Mouse (Mus musculus) ovary, postnatal 36 days (tissue): ENCODE data around the gene Lipn.

ENCODE experiments used
- DNase-seq: peaks from one replicate; pipeline ENCODE4 v3.0.0; 2022; ENCODE audit warnings: low spot score, mixed read lengths

Gene Lipn

DNA sequence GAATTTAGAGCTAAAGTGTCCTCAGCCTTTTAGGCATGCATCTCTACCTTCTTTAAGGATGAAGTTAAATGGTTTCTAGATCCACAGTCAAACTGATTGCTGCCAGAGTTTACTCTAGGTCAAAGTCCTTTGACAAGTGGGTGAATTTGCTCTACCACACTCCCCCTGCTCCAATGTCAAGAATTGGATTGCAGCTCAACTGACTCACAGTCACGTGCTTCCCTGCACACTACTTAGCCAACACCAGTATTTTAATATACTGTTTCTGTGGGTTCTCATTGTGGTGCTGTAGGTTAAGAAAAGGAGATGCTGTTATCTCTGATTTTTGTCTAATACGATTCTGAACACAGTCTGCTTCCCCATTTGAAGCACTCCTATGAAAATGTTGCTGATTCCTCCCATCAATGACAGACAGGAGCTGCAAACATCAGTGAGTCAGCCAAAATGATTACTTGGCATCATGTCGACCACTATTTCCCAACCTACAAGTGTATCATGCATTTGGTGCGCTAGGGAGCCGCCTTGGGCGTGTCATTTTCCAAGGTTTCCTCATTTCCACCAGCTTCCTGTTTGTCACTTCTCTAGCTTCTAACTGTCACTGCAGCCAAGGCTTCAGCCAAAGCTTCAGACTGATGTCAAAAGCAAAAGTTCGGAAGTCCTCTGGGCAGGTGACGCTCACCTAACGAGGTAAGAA, at the start of gene Lipn:
Gene Lipn, plus strand, starts transcription at position 580 of the 694 bp plus-strand sequence.
- no peak for DNase-seq

DNA sequence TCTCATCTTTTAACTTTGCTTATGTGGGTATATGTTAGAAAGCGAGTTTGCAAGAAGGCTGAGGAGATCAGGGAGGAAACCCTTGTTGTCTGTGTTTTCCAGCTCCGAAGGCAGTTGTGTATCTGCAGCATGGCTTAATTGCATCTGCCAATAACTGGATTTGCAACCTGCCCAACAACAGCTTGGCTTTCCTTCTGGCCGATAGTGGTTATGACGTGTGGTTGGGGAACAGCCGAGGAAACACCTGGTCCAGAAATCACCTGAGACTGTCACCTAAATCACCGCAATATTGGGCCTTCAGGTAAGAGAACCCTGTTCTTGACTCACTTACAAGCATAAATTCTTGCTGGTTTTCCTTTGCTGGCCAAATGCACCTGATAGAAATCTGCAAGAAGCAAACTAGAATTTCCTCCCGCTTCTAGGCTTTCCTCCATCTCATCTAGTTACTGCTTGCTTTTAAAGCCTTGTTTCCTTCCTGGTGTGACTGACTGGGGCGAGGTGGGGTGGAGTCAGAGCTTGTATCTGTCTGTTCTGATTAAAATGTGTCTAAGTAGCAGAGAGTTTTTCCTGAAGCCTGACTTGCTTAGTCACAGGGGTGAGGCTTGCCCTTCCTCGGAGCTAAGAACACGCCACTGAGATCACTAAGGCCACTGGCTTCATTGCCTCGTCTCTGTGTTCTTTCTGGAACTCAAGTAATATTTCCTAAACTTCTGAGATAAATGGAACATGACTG, 45.6 kb upstream of the Lipn start:
- DNase-seq: no peak

DNA sequence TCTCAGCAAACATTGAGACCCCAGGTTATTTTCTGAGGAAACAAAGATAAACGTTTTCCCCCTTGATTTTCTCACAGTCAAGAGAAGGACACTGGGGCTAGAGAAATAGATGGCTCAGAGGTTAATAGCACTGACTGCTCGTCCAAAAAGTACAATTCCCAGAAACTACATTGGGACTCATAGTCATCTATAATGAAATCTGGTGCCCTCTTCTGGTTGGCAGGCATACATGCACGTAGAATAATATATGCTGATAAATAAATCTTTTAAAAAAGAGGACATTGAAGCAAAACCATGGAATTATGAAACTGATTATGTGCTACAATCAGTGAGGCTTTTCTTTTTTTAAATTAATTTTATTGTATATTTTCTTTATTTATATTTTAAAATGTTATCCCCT, 44.4 kb upstream of the Lipn start:
- DNase-seq: no peak

DNA sequence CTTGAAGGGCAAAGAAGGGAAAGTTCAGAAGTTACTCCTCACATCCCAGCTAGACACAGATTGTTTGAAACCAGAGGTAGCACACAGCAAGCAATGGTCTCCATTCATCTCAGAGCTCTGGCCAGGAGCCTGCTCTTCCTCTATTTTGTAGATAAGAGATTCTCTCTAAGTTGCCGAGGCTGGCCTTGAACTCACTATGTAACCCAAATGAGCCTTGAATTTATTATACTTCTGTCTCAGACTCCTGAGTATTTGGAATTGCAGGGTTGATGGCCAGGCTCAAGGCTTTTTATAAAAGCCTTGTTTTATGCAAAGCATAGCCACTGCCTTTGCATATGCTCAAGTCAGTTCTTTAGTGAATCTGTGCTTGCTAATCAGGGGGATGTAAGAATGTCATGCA, 27.4 kb upstream of the Lipn start:
- DNase-seq: no peak

DNA sequence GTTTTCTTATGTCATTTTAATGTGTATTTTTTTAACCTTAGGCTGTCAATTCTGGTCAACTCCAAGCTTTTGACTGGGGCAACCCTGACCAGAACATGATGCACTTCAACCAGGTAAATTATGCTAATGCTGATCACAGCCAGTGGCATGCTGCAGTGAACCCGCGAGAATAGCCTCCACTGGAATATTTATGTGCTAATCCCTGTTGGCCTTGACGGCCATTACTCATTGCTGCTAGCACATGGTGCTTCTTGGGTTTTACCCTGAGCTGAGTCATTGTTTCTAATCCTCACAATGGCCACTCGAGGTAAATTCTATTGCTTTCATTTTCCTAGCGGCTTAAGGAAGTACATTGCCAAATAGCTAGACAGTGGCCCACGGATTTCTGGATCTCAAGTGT, 24.1 kb upstream of the Lipn start:
- DNase-seq: no peak

DNA sequence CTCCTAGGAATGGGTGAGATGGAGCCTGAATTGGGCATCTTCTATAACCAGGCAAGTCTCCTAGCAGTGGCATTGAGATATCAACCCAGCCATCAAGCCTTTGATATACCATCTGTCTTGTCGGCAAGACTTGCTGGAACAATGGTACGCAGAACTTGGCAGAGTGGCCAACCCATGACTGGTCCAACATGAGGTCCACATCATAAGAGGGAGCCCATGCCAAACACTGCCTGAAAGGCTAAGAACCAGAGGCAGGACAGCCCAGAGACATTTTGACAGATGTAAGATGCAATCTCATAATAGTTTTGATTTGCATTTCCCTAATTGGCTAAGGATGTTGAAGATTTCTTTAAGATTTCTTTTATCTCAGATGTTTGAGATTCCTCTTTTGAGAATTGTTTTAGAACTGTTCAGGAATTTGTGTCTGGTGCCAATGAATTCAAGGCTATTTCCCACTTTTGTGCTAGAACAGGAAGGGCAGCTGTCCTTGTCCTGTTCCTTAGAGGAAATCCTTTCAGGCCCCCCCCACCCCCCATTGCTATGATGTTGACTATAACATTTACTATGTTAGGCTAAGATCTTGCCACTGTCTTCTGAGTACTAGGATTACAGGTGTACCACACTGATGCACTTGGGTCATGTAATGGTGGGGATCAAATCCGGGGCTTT, 17.7 kb upstream of the Lipn start:
- DNase-seq: no peak

DNA sequence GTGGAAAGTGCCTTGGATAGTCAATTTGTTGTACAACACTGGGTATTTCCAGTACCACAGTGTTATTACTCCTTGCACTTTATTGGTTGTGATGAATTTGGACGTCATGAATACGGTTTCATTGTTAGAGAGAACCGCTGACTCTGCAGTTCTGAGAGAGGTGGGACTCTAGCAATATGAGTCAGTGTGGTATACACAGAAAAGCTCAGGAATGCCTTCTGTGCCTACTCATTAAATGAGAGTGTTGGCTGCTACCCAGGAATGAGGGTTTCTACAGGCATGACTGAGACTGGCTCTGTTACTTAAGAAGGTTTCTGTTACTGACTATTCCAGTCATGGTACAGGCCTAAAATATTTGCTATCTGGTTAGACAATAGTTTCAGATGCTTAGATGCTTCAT, 15.7 kb upstream of the Lipn start:
- no peak for DNase-seq

DNA sequence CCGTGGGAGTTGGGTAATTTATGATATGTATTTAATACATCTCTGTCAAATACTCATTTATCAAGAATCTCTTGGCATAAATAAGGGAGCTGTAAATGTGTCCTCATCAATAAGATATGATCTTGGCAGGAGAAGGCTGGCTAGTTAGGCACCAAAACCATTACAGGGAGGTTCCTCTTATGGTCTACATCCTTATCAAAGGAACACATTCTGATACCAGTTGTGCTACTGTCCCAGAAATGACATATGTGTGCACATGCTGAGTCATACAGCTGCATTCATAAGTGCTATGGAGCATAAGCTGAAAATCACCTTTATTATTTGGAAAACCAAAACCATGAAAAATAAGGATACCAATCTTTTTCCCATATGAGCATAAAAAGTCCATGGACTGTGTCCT, 3.6 kb upstream of the Lipn start:
- DNase-seq: no peak

DNA sequence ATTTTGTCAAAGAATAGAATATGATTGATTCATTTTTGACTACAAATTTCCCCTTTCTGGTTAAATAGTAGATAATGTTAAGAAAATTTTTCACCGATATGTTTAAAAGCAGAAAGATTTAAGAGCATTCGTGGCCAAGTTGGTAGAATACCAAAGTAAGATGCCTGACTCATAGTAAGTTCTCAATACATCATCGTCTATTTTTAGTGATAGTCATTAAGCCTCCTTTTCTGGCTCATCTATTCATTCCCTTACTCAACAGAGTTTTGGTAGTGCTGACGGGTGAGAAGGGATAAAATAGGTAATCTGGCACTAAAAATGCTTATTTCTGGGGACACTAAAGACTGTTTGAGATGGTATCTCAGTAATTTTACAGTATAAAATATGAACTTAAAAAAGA, 3.1 kb upstream of the Lipn start:
- no peak for DNase-seq

DNA sequence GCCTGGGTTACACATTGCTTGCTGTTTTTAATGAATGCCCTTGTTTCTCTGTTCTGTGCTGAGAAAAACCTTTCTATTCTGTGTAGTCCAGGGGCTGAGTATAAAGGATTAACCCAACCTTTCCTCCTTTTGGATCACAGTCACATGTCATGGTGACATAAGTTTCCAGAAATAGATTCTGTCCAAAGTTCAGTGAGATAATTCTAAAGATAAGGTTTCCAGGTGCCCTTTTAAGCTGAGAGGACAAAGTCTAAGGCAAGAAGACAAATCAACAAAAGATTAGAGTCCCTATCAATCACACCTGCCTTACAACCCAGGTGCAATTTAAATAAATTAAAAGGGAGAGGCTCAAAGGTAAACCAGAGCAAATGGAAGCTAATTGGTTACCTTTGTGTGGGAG, 7.1 kb downstream of the Lipn start:
- no peak for DNase-seq

DNA sequence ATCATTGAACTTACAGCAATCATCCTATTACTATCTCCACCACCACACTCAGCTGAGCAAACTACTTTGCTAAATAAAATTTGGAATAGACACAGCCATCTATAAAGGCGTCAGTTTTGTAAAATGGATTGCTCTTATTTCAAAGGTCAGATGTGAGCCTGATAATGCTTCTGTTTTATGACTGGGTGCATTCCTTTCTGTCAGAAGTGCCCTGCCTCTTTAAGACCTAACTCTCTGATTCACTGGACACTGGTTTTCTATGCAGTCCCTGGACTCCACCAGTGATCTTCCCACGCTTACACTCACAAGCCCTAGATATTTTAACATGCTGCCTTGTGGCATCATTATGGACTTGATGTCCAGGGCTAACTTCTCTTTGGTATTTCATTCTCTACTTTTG, 11.0 kb downstream of the Lipn start:
- no peak for DNase-seq

DNA sequence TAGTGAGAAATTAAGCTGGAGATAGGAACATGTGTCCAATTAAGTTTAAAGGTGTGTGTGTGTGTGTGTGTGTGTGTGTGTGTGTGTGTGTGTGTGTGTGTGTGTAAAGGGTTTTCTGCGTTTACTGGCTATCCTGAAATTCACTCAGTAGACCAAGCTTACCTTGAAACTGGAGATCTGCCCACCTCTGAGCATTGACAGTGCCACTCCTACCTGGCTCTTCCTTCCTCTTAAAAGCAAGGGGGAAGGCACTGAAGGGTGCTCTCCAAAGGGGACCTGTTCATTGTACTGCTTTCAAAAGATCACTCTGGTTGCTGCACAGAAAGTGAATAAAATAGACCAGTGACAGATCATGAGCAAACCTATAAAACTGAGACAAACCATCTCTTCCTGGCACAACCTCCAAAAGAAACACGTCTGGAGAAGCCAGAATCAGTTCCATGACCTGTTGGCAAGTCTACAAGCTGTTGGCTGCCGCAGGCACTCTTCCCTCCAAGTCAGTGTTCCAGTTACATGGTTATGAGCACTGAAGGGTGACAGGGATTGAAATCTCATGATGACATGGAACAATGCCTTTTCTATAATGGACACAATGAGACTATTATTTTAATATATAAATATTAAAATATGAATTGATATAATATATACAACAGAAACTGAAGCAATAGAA, 22.0 kb downstream of the Lipn start:
- no peak for DNase-seq

DNA sequence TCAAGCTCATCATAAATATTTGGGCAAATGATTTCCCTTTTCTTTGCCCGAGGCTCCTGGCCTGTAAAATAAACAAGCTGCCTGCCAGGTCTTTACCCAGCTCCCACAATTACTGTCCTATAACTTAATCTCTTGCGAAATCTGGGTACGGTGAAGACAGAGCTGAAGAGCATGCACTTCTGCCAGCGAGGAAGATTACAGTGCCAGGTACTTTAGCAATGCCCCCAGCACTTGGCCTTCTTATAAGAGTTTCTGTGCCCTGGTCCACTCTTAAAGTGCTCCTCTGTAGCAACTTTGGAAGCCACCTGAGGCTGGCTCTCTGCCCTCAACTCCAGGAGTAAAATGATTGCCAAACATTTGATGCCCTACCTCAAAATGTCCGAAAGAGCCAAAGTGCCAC, 28.2 kb downstream of the Lipn start:
- no peak for DNase-seq

DNA sequence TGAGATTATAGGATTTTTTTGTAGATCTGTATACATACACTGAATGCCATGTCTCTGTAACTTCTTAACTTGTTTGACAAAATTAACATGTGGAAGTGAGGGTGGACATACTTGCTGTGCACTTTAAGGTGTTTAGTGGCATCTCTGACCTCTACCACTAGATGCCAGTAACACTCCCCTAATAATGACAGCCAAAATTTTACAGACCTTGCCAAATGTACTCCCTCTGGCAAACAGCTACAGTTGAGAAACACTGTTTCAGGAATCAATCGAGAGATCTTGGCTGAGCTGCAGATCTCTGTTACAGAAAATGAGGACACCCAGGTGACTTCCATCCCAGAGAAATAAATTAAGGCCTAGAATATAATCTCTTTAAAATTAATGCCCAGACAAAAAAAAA, 29.1 kb downstream of the Lipn start:
- no peak for DNase-seq

DNA sequence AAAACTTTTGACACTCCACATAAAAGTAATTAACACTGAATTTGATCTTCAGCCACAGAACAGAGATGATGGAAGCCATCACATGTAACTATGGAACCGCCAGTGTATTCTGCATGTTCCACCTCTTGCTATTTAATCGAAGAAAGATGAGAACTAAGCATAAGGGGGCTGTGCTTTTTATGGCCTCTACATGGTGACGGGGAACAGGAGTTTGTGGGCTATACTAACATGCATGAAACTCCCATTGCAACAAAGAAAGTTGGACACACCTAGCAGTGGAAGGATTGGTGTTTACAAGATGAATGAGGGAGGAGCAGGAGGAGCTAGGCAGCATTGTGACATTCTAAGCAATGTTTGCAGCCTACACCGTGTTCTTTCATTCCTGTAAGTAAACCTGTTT, 33.5 kb downstream of the Lipn start, which contains the start of gene Lipm:
Gene Lipm, plus strand, starts transcription at position 301 of the 400 bp plus-strand sequence.
- no peak for DNase-seq

DNA sequence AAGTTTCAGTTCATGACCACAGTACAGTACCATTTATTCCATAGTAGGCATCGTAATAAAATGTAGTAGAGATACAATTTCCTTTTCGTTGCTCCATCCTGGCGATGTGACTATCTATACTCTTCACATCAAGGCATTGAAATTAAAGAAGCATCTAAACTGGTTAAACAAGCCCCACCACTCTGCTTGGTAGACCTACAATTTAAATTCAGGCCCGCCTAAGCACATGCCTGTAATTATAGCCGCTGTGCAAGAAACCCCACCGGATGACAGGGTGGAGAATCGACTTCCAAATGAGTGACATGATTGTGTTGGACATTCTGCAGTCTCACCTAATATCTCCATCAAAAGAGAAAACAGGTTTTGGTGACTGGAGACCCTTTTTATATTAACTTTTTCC, 34.7 kb downstream of the Lipn start:
- no peak for DNase-seq

DNA sequence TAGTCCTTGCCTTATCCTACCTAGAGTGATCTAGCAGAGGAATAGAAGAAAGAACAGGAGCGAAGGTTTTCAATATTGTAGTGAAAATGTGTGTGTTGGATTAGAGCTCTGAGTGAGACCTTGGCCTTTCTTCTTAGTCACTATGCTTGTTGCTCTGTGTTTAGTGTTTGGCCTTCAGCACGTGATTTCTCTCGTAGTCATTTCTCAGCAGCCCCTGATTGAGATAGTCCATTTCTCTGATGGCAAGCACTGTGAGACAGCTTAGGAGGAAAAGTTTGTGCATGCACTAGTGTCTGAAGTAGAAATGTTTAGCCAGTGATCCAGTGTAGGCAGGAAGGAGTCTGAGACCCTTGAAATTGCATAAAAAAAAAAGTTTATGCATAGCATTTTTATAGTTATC, 37.7 kb downstream of the Lipn start:
- no peak for DNase-seq

DNA sequence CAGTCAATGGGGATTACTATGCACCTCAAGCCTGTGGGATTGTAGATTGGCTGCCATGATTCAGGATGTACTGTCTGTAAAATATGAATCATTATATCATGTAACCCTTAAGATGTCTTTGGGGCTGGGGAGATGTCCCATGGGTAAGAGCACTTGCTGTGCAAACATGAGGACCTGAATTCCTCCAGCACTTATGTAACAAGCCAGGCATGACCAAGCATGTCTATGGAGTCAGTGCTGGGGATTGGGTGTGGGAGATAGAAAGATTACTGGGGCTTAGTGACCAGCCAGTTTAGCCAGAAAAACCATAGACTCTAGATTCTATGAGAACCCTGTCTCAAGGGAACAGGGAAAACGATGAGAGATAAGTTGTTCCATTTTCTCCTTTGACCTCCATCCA, 51.9 kb downstream of the Lipn start:
- DNase-seq: no peak

DNA sequence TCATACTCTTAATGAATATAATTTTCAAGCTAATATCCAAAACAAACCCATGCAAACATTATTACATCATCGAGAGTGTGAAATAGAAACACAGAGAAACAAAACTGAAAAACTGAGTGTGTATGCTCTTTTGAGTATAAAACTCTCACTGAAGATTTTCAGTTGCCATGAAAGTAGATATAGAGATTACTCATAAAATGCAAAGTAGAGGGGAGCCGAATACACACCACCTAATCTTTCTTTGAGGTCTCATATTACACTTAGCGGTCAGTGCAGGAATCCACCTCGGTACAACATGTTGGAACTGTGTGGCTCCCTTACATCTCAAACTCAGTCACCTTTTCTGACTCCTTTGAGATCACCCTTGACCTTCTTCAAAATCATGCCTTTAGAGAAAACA, 52.5 kb downstream of the Lipn start:
- no peak for DNase-seq

DNA sequence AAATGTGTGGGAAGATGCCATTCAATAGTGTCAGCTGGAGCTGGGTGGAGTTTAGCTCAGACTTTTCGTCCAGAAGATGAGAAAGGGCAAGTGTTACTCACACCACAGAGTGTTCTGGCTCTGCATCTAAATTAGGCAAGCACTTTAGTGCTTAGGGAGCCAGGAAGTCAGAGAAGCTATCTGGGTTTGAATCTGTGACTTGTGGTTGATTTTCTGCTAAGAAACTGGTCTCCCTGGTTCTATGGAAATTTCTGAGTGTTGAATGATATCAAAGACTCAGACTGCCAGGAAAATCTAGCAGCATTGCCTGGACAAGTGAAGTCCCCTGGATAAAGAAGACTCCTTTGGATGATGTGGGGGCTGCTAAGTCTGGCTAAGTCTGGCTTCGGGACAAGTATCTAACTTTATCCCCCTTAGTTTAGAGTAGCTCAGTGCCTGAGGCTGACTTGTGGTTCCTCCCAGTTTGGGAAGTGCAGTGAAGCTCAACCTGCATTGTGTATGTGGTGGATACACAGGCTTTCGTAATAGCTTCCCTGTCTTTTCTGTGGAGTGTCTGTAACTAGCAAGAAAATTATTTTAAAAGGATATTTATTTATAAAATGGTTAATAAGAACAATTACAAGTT, 53.1 kb downstream of the Lipn start:
- no peak for DNase-seq
